Mouse (Mus musculus) gastrocnemius, postnatal 25 days (tissue): ENCODE measurements around the gene Shroom1. TPM values are rescaled to one million over a fixed set of nuclear protein-coding genes. Genes with fewer than 3 reads are reported as not detected.

Experiments
- DNase-seq: peaks from one replicate; pipeline ENCODE4 v3.0.0; 2022
- microRNA-seq, 2 experiments: library from miRNA; unstranded; fragments of <30 nt; microRNA quantifications; one replicate each; pipeline ENCODE4 v1.2.0; 2021; ENCODE audit warnings: borderline replicate concordance in 2 of 2
- total RNA-seq, 2 experiments: library from RNA; stranded (reverse); gene quantifications; 1 replicate in 1 of 2; 2 replicates in 1 of 2; pipeline ENCODE4 v1.2.3; 2021

Gene Shroom1
- total RNA-seq, 2 experiments from 2014 or later = 0.23 to 0.35 TPM

GRCm38 (mm10) chr11:53516775-53517627 is 60.0 kb downstream of the Shroom1 start:
- no peak for DNase-seq

Small RNA genes lying within 50 kb of the gene (microRNA-seq; reads per million reads assigned to microRNA genes)
- gene Mir6920 = 0 reads per million in 2 experiments

Other genes with a start within 250 kb of the Shroom1 start
- gene Hspa4, start 156.7 kb upstream of the Shroom1 start, total RNA-seq = 10 to 100 TPM; 86.5 to 89.0 TPM
- gene Zcchc10, start 132.5 kb upstream of the Shroom1 start, total RNA-seq = 10 to 100 TPM in 1 of 2 experiments, 1 to 10 TPM in 1; 7.8 to 10.1 TPM
- 10 to 100 TPM; 76.4 to 89.1 TPM for gene Aff4, start 106.4 kb upstream of the Shroom1 start, total RNA-seq
- not detected for gene Leap2, start 34.0 kb upstream of the Shroom1 start, total RNA-seq
- 1,000 to 10,000 TPM; 1,448 to 1,479 TPM for gene Uqcrq, start 26.4 kb upstream of the Shroom1 start, total RNA-seq
- under 1 TPM; 0.20 to 0.54 TPM for gene Gdf9, start 26.2 kb upstream of the Shroom1 start, total RNA-seq
- gene Gm10447, start 95 bp upstream of the Shroom1 start, total RNA-seq = not detected
- gene Gm9837, start 13.3 kb downstream of the Shroom1 start, total RNA-seq = not detected
- gene Gm9945, start 23.0 kb downstream of the Shroom1 start, total RNA-seq = not detected
- under 1 TPM; 0.08 TPM for gene Sowaha, start 23.1 kb downstream of the Shroom1 start, total RNA-seq
- 10 to 100 TPM; 14.5 to 16.8 TPM for gene Sept8, start 62.1 kb downstream of the Shroom1 start, total RNA-seq
- 1 to 10 TPM; 4.0 to 5.3 TPM for gene Kif3a, start 110.2 kb downstream of the Shroom1 start, total RNA-seq
- not detected for gene Il4, start 161.5 kb downstream of the Shroom1 start, total RNA-seq
- not detected for gene Il13, start 177.5 kb downstream of the Shroom1 start, total RNA-seq